Mouse (Mus musculus) adrenal gland, adult 2 months (tissue): ENCODE measurements around the gene Qtrt1. TPM values are rescaled to one million over a fixed set of nuclear protein-coding genes. Genes with fewer than 3 reads are reported as not detected.

Experiments used
- DNase-seq: peaks from one replicate; pipeline ENCODE4 v3.0.0; 2021
- long read RNA-seq: library from polyadenylated mRNA; stranded (forward); transcript quantifications from one replicate; pipeline ENCODE4 v2.0.0, GENCODE M21; 2021
- polyA plus RNA-seq: library from polyadenylated mRNA; depleted of rRNA; stranded (reverse); fragments of >200 nt; gene quantifications from 2 replicates; pipeline ENCODE4 v1.2.3, GENCODE M21; 2012; rRNA removed
- total RNA-seq, 2 experiments: library from RNA; stranded (reverse); gene quantifications; 2 replicates each; pipeline ENCODE4 v1.2.3; 2021

Gene Qtrt1
- total RNA-seq (10 to 100 TPM; 13.1 to 15.9 TPM), polyA plus RNA-seq (23.4 and 28.6 TPM in 2 replicates)
- long read RNA-seq, transcript Qtrt1-201 (10 exons, 1,316 nt), result major isoform, 8 of 9 reads
- long read RNA-seq, partial matches to known transcripts, result 0 of 9 reads
- long read RNA-seq, other reads (novel, unspliced or antisense), result 1 of 9 reads

DNA sequence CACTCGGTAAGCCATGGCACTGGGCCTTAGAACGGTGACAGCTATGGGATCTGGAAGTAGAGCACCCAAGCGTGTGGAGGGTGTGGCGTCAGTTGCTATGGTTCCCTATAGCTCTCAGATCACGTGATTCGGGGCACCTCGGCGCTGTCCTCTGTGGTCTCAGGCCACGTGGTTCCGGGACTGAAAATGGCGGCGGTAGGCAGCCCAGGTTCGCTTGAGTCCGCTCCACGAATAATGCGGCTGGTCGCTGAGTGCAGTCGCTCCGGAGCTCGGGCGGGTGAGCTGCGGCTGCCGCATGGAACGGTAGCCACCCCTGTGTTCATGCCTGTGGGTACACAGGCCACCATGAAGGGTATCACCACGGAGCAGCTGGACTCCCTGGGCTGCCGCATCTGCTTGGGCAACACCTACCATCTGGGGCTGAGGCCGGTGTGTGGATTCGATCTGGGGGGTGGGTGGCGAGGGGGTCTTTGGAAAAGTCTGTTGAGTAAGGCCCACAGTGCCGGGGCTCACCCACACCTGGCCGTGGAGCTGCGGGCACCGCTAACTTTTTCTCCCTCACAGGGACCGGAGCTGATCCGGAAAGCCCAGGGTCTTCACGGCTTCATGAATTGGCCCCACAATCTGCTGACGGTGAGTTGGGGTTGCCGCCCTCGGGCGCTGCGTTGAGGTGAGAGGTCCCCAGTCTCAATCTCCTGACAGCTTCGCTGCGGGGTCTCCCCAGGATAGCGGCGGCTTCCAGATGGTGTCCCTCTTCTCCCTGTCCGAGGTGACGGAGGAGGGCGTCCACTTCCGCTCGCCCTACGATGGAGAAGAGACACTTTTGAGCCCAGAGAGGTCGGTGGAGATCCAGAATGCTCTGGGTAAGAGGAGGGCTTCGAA lies at the start of gene Qtrt1:
TSS of gene Qtrt1 (plus strand) at position 169 of the 882 bp plus-strand sequence.
- DNase-seq, result peak; percentile 89

GRCm38 (mm10) chr9:21366541-21367220 lies 45.0 kb upstream of the Qtrt1 start:
- DNase-seq, result peak; percentile 54

GRCm38 (mm10) chr9:21367357-21368111 lies 44.1 kb upstream of the Qtrt1 start, which contains the start of gene Ilf3:
Ilf3 (plus strand) TSS chr9:21367871.
- DNase-seq, result peak; percentile 100

GRCm38 (mm10) chr9:21368131-21368584 lies 43.5 kb upstream of the Qtrt1 start:
- DNase-seq, result peak; percentile 80

- DNase-seq, result no peak
Observed at GRCm38 (mm10) chr9:21369080-21369479, 42.6 kb upstream of the Qtrt1 start.

- DNase-seq, result no peak
Observed at GRCm38 (mm10) chr9:21370876-21371275, 40.8 kb upstream of the Qtrt1 start.

DNA sequence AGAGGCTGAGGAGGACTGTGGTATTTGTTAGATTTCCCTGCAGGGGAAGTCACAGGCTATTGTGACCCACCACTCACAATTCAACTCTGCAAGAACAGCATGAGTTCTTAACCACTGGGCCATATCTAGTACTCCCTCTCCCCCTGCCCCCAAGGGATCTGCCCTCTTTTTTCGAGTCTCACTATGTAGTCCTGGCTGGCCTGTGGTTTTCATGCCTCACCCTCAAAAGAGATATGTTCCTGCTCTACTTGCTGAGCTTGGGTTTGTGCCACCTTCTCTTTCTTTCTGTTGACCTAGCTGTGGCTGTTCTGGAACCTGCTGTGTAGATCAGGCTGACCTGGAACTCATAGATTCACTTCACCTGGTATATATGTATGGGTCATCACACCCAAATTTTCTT lies 39.1 kb upstream of the Qtrt1 start:
- DNase-seq, result no peak

- DNase-seq, result no peak
Observed at GRCm38 (mm10) chr9:21379195-21379594, 32.4 kb upstream of the Qtrt1 start.

DNA sequence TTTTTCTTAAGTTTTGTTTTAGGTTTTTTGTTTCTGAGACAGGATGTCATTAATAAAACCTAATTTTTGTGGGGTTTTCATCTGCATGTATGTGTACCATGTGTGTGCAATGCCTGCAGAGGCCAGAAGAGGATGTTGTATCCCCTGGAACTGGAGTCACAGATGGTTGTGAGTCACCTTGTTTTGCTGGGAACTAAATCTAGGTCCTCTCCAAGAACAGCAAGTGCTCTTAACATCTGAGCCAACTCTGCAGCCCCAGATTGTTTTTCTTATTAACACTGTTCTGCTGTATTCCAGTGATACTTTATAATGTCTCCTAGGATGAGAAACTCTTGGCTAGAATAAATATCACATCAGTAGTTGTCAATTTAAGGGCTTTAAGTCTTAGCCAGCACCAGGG lies 30.8 kb upstream of the Qtrt1 start:
- no peak for DNase-seq

DNA sequence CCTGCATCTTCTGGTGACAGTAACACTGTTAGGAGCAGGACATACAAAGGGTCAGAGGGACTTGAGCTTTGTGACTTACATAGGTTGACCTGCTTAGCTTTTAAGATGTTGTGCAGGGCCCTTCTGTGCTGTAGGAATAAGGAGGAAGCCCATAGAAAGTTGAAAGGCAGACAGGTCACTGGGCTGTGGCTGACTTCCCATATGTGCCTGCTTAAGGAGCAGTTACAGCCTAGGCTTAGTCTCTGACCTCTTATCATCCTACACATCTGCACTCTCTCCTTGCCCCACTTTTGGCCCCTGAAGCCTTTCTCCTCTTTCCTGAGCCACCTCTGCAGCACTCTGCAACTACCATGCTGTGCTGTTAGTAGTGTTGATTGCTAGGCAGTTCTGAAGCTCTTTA lies 27.7 kb upstream of the Qtrt1 start:
- no peak for DNase-seq

DNA sequence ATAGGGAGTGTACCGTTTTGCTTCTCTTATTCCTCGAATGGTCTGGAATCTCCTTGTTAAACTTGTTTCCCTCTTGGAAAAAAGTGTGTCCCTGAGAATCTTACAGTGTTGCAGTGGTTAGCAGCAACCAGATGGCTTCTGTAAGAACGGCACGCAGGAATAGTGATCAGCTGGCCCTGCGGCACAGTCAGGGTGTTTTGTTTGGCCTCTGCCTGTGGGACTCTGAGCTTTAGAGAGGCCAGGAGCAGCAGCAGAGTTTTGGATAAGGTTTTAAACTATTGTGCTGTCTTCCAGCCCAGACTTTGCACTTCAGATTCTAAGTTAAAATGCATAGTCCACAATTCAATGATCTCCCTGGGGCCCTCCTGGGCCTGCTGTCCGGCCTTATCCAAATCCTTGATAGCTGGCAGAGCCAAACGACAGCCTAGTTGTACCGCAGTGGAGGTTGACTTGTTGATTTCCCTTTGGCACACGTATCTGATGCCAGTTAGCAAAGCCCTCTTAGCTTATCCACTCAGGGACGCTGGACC lies 18.9 kb upstream of the Qtrt1 start:
- no peak for DNase-seq

- DNase-seq, result no peak
Observed at GRCm38 (mm10) chr9:21395692-21396091, 15.9 kb upstream of the Qtrt1 start.

DNA sequence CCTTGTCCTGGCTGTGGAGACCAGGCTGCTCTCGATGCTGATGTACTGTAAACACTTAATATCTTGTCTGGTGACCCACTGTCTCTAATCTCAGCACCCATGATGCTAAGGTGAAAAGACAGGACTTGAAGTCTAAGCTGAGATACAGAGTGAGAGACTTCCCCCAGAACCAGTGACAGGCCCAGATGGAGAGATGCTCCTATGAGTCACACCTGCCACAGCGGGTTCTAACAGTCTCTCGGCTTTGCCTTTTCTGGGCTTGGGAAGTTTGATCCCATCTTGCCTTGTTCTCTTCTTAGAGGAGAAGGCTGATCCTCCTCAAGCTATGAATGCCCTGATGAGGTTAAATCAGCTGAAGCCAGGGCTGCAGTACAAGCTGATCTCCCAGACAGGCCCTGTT lies 14.5 kb upstream of the Qtrt1 start:
- DNase-seq, result no peak

DNA sequence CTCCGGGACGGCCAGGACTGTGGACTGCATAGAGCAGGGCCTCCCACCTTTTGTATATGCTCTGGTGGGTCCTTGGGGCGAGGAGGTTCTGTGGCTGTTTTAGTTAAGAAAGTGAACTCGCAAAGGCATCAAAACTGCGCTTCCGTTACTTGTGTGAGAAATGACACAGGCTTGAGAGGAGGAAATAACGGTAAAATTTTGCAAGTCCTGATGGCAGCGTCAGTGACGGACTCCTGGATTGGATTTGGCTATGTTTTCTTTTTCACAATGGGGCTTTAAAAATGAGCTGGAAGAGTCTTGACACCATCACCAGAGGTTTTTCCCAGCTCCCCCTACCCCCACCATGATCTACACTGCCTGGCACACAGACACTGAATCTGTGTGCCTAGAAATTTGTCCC lies 10.6 kb upstream of the Qtrt1 start:
- no peak for DNase-seq

DNA sequence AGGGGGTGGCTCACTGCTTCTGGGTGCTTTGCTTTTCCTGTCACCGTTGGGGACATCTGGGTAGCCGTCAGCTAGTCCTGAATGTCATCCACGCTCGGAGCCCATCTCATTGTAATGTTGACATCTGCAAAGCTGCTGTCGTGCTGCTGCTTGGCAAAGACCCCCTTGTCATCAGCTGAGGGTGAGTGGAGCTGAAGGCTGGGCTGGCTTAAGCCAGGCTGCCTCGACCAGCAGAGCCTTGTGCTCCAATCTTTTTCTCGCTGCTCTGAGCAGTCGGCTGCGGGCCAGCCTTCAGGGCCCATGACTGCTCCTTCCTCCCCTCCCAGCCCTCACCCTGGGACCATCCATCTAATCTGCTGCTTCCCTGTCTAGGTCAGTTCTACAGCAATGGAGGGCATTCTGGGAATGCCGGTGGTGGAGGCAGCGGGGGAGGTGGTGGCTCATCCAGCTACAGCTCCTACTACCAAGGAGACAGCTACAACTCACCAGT lies 8.8 kb upstream of the Qtrt1 start:
- no peak for DNase-seq

GRCm38 (mm10) chr9:21403745-21404144 lies 7.9 kb upstream of the Qtrt1 start:
- no peak for DNase-seq

DNA sequence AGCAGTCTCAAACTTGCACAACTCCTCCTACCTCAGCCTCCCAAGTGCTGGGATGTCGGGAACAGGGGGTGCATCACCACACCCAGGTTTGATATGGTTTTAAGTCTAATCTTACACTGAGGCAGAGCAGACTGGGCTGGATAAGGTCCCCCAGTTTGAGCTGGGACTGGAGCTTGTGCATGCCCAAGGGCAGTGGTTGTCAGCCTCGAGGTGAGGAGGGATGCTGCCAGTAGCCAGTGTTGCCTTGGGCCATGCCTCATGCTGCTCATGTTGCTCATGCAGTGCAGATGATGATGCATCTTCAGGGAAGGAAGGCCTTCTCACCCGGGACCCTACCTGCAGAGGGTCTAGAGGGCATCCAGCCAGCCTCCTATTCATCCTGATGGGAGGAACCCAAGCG lies 6.1 kb upstream of the Qtrt1 start:
- DNase-seq, result no peak

DNA sequence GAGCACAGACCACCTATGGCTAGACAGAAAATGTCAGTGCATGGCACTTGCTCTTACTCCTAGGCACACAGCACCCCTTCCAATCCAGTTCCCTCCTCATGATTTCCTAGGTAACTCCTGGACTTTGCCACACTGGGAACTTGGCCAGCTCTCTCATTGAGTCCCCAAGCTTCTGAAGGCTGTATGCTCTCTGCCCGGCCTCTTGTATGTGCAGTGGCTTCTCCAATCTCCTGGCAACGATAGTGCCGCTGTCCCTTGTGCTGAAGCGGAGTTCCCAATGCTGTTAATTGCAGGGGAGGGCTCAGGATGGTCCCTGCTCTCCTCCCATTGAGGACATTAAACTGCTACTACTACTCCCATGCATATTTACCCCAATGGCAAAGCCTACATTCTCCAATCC lies 3.7 kb upstream of the Qtrt1 start:
- peak; percentile 57 for DNase-seq

DNA sequence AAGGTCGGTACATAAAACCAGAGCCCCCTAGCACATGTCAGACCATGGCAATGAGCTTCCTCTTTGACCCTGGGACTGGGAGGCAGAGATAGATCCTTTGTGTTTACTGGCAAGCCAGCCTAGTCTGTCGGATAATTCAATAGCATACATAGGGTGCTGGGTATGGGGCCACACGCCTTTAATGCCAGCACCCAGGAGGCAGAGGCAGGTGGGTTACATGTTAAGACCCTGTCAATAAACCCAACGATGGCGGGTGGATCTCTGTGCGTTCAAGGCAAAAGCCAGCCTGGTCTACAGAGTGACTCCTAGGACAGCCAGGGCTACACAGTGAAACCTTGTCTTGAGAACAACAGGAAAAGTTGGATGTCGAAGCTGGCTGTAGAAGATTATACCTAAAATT lies 3.0 kb upstream of the Qtrt1 start:
- DNase-seq, result no peak

DNA sequence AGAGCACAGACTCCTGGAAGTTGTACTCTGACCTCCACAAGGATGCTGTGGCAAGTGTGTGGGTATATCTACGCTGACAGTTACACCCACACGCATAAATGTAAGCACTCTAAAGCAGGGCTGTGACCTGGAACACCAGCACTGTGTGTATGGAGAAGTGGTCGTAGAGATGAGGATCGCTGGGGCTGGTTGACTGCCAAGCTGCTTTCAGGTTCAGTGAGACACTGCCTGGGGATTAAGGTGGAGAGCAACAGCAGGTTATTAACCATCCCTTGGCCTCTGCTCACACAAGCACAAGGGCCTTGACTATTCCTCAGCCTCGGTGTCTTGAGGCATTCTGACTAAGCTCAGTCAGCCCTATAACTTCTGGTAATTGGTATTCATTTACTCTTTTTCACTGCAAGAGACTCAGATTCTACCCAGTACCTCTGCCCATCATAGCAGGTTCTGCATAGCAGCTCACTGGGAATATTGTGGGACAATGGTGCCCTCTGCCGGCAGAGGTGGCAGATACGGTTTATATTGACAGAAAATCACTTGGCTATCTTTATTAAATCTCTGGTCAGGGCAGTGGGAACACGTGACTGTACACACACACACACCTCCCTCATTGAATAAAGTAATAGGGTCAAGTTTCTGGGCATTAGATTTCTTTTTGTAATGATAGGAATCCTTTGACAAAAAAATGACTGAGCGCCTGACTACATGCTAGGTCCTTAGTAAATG lies 1.9 kb upstream of the Qtrt1 start:
- DNase-seq, result peak; percentile 85

DNA sequence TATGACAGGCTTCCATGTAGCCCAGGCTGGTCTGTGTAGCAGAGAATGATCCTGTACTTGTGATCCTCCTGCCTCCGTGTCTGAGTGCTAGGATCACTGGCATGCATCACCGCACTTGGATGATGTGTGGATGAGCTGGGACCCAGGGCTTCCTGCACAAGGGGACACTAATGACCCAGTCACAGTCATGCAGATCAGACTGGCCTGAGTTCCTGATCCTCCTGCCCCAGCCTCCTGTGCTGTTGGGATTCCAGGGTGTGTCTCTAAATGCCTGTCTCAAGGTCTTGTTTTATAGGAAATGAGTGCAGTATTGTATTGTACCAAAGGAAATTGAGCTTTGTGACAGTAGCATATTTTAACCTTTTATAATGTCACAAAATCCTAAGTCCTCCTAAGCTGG lies 6.2 kb downstream of the Qtrt1 start:
- DNase-seq, result no peak
